Mouse (Mus musculus): ENCODE data around the gene Trip6.
A peak's percentile ranks its signal among the peaks of the same experiment; 100 is the strongest.

- peak; percentile 50 for TF ChIP-seq CTCF (IDR thresholded peaks at IDR 0.05; ENCODE audit: insufficient read depth, low read length)
- TF ChIP-seq POLR2A (IDR thresholded peaks at IDR 0.05; ENCODE audit: borderline replicate concordance, extremely low read depth, low read depth, low read length) = no peak
These were observed 36.6 kb downstream of the Trip6 start for GRCm38 (mm10) chr5:137277360-137278342.
